Mouse (Mus musculus): Measurements from ENCODE around the gene Cacna1e. TPM values are rescaled to one million over a fixed set of nuclear protein-coding genes. Genes with fewer than 3 reads are reported as not detected.
A peak's percentile ranks its signal among the peaks of the same experiment; 100 is the strongest.

The Cacna1e gene
- polyA plus RNA-seq, 1 experiment from 2014 or later, result 0.45 TPM

GRCm38 (mm10) chr1:154774468-154774867 lies 109.8 kb downstream of the Cacna1e start:
- no peaks in the 10 kb centered on the region for H3K27me3 ChIP-seq
- H3K9ac ChIP-seq, result no peak overlapping the region
- no peaks in the 10 kb centered on the region for H3K4me1 ChIP-seq
- ATAC-seq (ENCODE audit: borderline replicate concordance, extremely low read depth, low FRiP score, low TSS enrichment), result no peak
- H3K9me3 ChIP-seq, result no peaks in the 10 kb centered on the region
- no peak overlapping the region for H3K27ac ChIP-seq
- no peak overlapping the region for H3K4me3 ChIP-seq
- WGBS, result 83% methylated on average over 3 of the region's 3 CpGs
- no peaks in the 10 kb centered on the region for H3K36me3 ChIP-seq
- H3K4me2 ChIP-seq, result no peak overlapping the region

GRCm38 (mm10) chr1:154771111-154771510 lies 113.2 kb downstream of the Cacna1e start:
- Histone ChIP-seq H3K4me1 (no peaks in the 10 kb centered on the region), H3K4me3 (no peak overlapping the region), H3K9me3 (no peaks in the 10 kb centered on the region), H3K27ac (no peak overlapping the region), H3K36me3 (no peaks in the 10 kb centered on the region), H3K4me2 (no peak overlapping the region), H3K9ac (no peak overlapping the region), H3K27me3 (no peaks in the 10 kb centered on the region)
- ATAC-seq (ENCODE audit: borderline replicate concordance, extremely low read depth, low FRiP score, low TSS enrichment), result no peak

GRCm38 (mm10) chr1:154770542-154770941 lies 113.8 kb downstream of the Cacna1e start:
- H3K4me3 ChIP-seq, result no peak overlapping the region
- no peaks in the 10 kb centered on the region for H3K27me3 ChIP-seq
- no peaks in the 10 kb centered on the region for H3K9me3 ChIP-seq
- H3K27ac ChIP-seq, result no peak overlapping the region
- no peak overlapping the region for H3K4me2 ChIP-seq
- 49% methylated on average over 3 of the region's 3 CpGs for WGBS
- no peak overlapping the region for H3K9ac ChIP-seq
- no peak for ATAC-seq (ENCODE audit: borderline replicate concordance, extremely low read depth, low FRiP score, low TSS enrichment)
- no peaks in the 10 kb centered on the region for H3K4me1 ChIP-seq
- no peaks in the 10 kb centered on the region for H3K36me3 ChIP-seq

GRCm38 (mm10) chr1:154763132-154763531 lies 121.2 kb downstream of the Cacna1e start:
- no peak overlapping the region for H3K4me2 ChIP-seq
- no peaks in the 10 kb centered on the region for H3K27me3 ChIP-seq
- no peaks in the 10 kb centered on the region for H3K36me3 ChIP-seq
- no peak overlapping the region for H3K4me3 ChIP-seq
- no peaks in the 10 kb centered on the region for H3K4me1 ChIP-seq
- no peak overlapping the region for H3K27ac ChIP-seq
- H3K9ac ChIP-seq, result no peak overlapping the region
- no peak for ATAC-seq (ENCODE audit: borderline replicate concordance, extremely low read depth, low FRiP score, low TSS enrichment)
- no peaks in the 10 kb centered on the region for H3K9me3 ChIP-seq
- WGBS, result 76% methylated on average over 4 of the region's 4 CpGs

GRCm38 (mm10) chr1:154752081-154752480 lies 132.2 kb downstream of the Cacna1e start:
- Histone ChIP-seq H3K4me1 (no peaks in the 10 kb centered on the region), H3K4me2 (no peak overlapping the region), H3K27ac (no peak overlapping the region), H3K9ac (no peak overlapping the region), H3K36me3 (no peaks in the 10 kb centered on the region), H3K27me3 (no peaks in the 10 kb centered on the region), H3K9me3 (no peaks in the 10 kb centered on the region), H3K4me3 (no peak overlapping the region)
- WGBS, result 64% methylated on average over 2 of the region's 2 CpGs
- no peak for ATAC-seq (ENCODE audit: borderline replicate concordance, extremely low read depth, low FRiP score, low TSS enrichment)

- no peak for ATAC-seq (ENCODE audit: borderline replicate concordance, extremely low read depth, low FRiP score, low TSS enrichment)
- H3K4me3 ChIP-seq, result no peak overlapping the region
- H3K9ac ChIP-seq, result no peak overlapping the region
- no peak overlapping the region for H3K4me2 ChIP-seq
- 66% methylated on average over 3 of the region's 3 CpGs for WGBS
- H3K36me3 ChIP-seq, result no peaks in the 10 kb centered on the region
- H3K27me3 ChIP-seq, result no peaks in the 10 kb centered on the region
- no peak overlapping the region for H3K27ac ChIP-seq
- no peaks in the 10 kb centered on the region for H3K4me1 ChIP-seq
- no peaks in the 10 kb centered on the region for H3K9me3 ChIP-seq
Measured at GRCm38 (mm10) chr1:154748531-154748930, 135.8 kb downstream of the Cacna1e start.

- 88% methylated on average over 6 of the region's 6 CpGs for WGBS
- H3K27me3 ChIP-seq, result no peaks in the 10 kb centered on the region
- no peak overlapping the region for H3K4me3 ChIP-seq
- H3K36me3 ChIP-seq, result no peaks in the 10 kb centered on the region
- H3K27ac ChIP-seq, result no peak overlapping the region
- H3K4me1 ChIP-seq, result no peaks in the 10 kb centered on the region
- no peaks in the 10 kb centered on the region for H3K9me3 ChIP-seq
- H3K9ac ChIP-seq, result no peak overlapping the region
- ATAC-seq (ENCODE audit: borderline replicate concordance, extremely low read depth, low FRiP score, low TSS enrichment), result no peak
- no peak overlapping the region for H3K4me2 ChIP-seq
Measured at GRCm38 (mm10) chr1:154745241-154745640, 139.1 kb downstream of the Cacna1e start.

- H3K27ac ChIP-seq, result no peak overlapping the region
- H3K9ac ChIP-seq, result no peak overlapping the region
- ATAC-seq (ENCODE audit: borderline replicate concordance, extremely low read depth, low FRiP score, low TSS enrichment), result no peak
- no peaks in the 10 kb centered on the region for H3K4me1 ChIP-seq
- peaks cover 40% of the 10 kb centered on the region for H3K27me3 ChIP-seq
- H3K4me2 ChIP-seq, result no peak overlapping the region
- no peaks in the 10 kb centered on the region for H3K36me3 ChIP-seq
- WGBS, result 71% methylated on average over 7 of the region's 7 CpGs
- no peak overlapping the region for H3K4me3 ChIP-seq
- H3K9me3 ChIP-seq, result no peaks in the 10 kb centered on the region
Measured at GRCm38 (mm10) chr1:154730411-154730961, 153.8 kb downstream of the Cacna1e start.

- ATAC-seq (ENCODE audit: borderline replicate concordance, extremely low read depth, low FRiP score, low TSS enrichment), result no peak
- no peaks in the 10 kb centered on the region for H3K9me3 ChIP-seq
- WGBS, result 51% methylated on average over 6 of the region's 6 CpGs
- no peak overlapping the region for H3K27ac ChIP-seq
- H3K27me3 ChIP-seq, result peaks cover 51% of the 10 kb centered on the region
- no peak overlapping the region for H3K4me3 ChIP-seq
- no peak overlapping the region for H3K4me2 ChIP-seq
- no peak overlapping the region for H3K9ac ChIP-seq
- H3K36me3 ChIP-seq, result no peaks in the 10 kb centered on the region
- no peaks in the 10 kb centered on the region for H3K4me1 ChIP-seq
Measured at GRCm38 (mm10) chr1:154729269-154729980, 154.9 kb downstream of the Cacna1e start.

- no peaks in the 10 kb centered on the region for H3K36me3 ChIP-seq
- H3K27me3 ChIP-seq, result peaks cover 58% of the 10 kb centered on the region
- H3K27ac ChIP-seq, result no peak overlapping the region
- H3K9ac ChIP-seq, result no peak overlapping the region
- ATAC-seq (ENCODE audit: borderline replicate concordance, extremely low read depth, low FRiP score, low TSS enrichment), result no peak
- no peak overlapping the region for H3K4me2 ChIP-seq
- no peak overlapping the region for H3K4me3 ChIP-seq
- no peaks in the 10 kb centered on the region for H3K9me3 ChIP-seq
- no peaks in the 10 kb centered on the region; the same call in 1 of the 2 replicates for H3K4me1 ChIP-seq
- 49% methylated on average over 5 of the region's 5 CpGs for WGBS
Measured at GRCm38 (mm10) chr1:154728682-154729081, 155.6 kb downstream of the Cacna1e start.

- ATAC-seq (ENCODE audit: borderline replicate concordance, extremely low read depth, low FRiP score, low TSS enrichment), result no peak
- Histone ChIP-seq H3K4me2 (no peak overlapping the region), H3K27me3 (peaks cover 68% of the 10 kb centered on the region), H3K27ac (no peak overlapping the region), H3K4me3 (no peak overlapping the region), H3K9ac (no peak overlapping the region), H3K9me3 (no peaks in the 10 kb centered on the region), H3K4me1 (no peaks in the 10 kb centered on the region; the same call in 1 of the 2 replicates), H3K36me3 (no peaks in the 10 kb centered on the region)
- 68% methylated on average over 8 of the region's 8 CpGs for WGBS
Measured at GRCm38 (mm10) chr1:154727696-154728095, 156.6 kb downstream of the Cacna1e start.

- no peak overlapping the region for H3K9ac ChIP-seq
- 1% methylated on average over 43 of the region's 45 CpGs for WGBS
- no peak for ATAC-seq (ENCODE audit: borderline replicate concordance, extremely low read depth, low FRiP score, low TSS enrichment)
Measured at GRCm38 (mm10) chr1:154726361-154727161, 157.7 kb downstream of the Cacna1e start.

More at GRCm38 (mm10) chr1:154726361-154727161, 157.7 kb downstream of the Cacna1e start:
- H3K4me3 ChIP-seq, result peak overlapping the region; percentile 28
- H3K36me3 ChIP-seq, result no peaks in the 10 kb centered on the region
- no peaks in the 10 kb centered on the region; the same call in 1 of the 2 replicates for H3K4me1 ChIP-seq
- peak overlapping the region; percentile 46 for H3K4me2 ChIP-seq
- peaks cover 70% of the 10 kb centered on the region for H3K27me3 ChIP-seq
- no peak overlapping the region for H3K27ac ChIP-seq
- H3K9me3 ChIP-seq, result no peaks in the 10 kb centered on the region
